Mouse (Mus musculus) erythroblast, embryonic 14.5 days (primary cell): ENCODE results near the gene Osmr. TPM values are rescaled to one million over a fixed set of nuclear protein-coding genes. Genes with fewer than 3 reads are reported as not detected.

Source experiments
- H3K27me3 ChIP-seq: 2 replicates; pipeline ENCODE4 v1.6.1; 2012; ENCODE audit warnings: inconsistent platforms; ENCODE audit not compliant: control insufficient read depth
- H3K36me3 ChIP-seq: 2 replicates; pipeline ENCODE4 v1.6.1; 2012; ENCODE audit warnings: mild to moderate bottlenecking, inconsistent platforms; ENCODE audit not compliant: control insufficient read depth
- H3K4me1 ChIP-seq: 2 replicates; pipeline ENCODE4 v1.6.1; 2012; ENCODE audit warnings: inconsistent platforms; ENCODE audit not compliant: control insufficient read depth
- H3K4me3 ChIP-seq: replicated peaks from 2 replicates; pipeline ENCODE3; 2012; ENCODE audit warnings: moderate library complexity, mild to moderate bottlenecking, inconsistent platforms
- H3K9me3 ChIP-seq: 2 replicates; pipeline ENCODE4 v1.6.1; 2012; ENCODE audit warnings: low read length, inconsistent platforms, mixed read lengths; ENCODE audit not compliant: control insufficient read depth
- GATA1 ChIP-seq: IDR thresholded peaks from 2 replicates; pipeline ENCODE4 v1.6.1; 2012; ENCODE audit warnings: low read length, inconsistent platforms, mixed read lengths
- TAL1 ChIP-seq: IDR thresholded peaks from 3 replicates; pipeline ENCODE4 v1.6.1; 2012; ENCODE audit warnings: low read length, inconsistent platforms, mixed read lengths
- polyA plus RNA-seq: library from polyadenylated mRNA; stranded (reverse); fragments of >175 nt; gene quantifications from 2 replicates; pipeline ENCODE4 v1.2.3, GENCODE M21; 2012

Gene Osmr
- polyA plus RNA-seq, 1 experiment, result not detected

- Histone ChIP-seq H3K27me3 (no peaks in the 10 kb centered on the region), H3K9me3 (no peaks in the 10 kb centered on the region), H3K36me3 (peaks cover 99% of the 10 kb centered on the region), H3K4me3 (no peak overlapping the region), H3K4me1 (no peaks in the 10 kb centered on the region)
- TF ChIP-seq TAL1 (no peak), GATA1 (no peak)
These were observed 81.9 kb downstream of the Osmr start for GRCm38 (mm10) chr15:6792846-6793245.

GRCm38 (mm10) chr15:6791648-6792047, 83.1 kb downstream of the Osmr start:
- Histone ChIP-seq H3K36me3 (peaks cover 99% of the 10 kb centered on the region), H3K4me3 (no peak overlapping the region)

GRCm38 (mm10) chr15:6790011-6790410, 84.8 kb downstream of the Osmr start:
- TF ChIP-seq GATA1, result no peak
- Histone ChIP-seq H3K9me3 (no peaks in the 10 kb centered on the region), H3K27me3 (no peaks in the 10 kb centered on the region), H3K36me3 (peaks cover 99% of the 10 kb centered on the region), H3K4me3 (no peak overlapping the region), H3K4me1 (no peaks in the 10 kb centered on the region)

More at GRCm38 (mm10) chr15:6791648-6792047, 83.1 kb downstream of the Osmr start:
- H3K4me1 ChIP-seq, result no peaks in the 10 kb centered on the region
- no peaks in the 10 kb centered on the region for H3K9me3 ChIP-seq
- no peaks in the 10 kb centered on the region for H3K27me3 ChIP-seq
- TF ChIP-seq TAL1, result no peak
- no peak for TF ChIP-seq GATA1

GRCm38 (mm10) chr15:6787236-6787635, 87.5 kb downstream of the Osmr start:
- Histone ChIP-seq H3K4me3 (no peak overlapping the region), H3K4me1 (no peaks in the 10 kb centered on the region), H3K27me3 (no peaks in the 10 kb centered on the region), H3K9me3 (no peaks in the 10 kb centered on the region), H3K36me3 (peaks cover 97% of the 10 kb centered on the region)
- no peak for TF ChIP-seq GATA1
- TF ChIP-seq TAL1, result no peak

GRCm38 (mm10) chr15:6786212-6786611, 88.6 kb downstream of the Osmr start:
- TF ChIP-seq GATA1, result no peak
- no peak for TF ChIP-seq TAL1
- Histone ChIP-seq H3K9me3 (no peaks in the 10 kb centered on the region), H3K4me1 (no peaks in the 10 kb centered on the region), H3K4me3 (no peak overlapping the region), H3K36me3 (peaks cover 97% of the 10 kb centered on the region), H3K27me3 (no peaks in the 10 kb centered on the region)

GRCm38 (mm10) chr15:6772265-6772664, 102.5 kb downstream of the Osmr start:
- TF ChIP-seq TAL1 (no peak), GATA1 (no peak)
- Histone ChIP-seq H3K4me3 (no peak overlapping the region), H3K9me3 (no peaks in the 10 kb centered on the region), H3K4me1 (no peaks in the 10 kb centered on the region), H3K27me3 (no peaks in the 10 kb centered on the region), H3K36me3 (peaks cover 90% of the 10 kb centered on the region)

Other genes starting within 250 kb of the Osmr start
- gene Rictor, start 166.6 kb downstream of the Osmr start, polyA plus RNA-seq, result 0.05 TPM in 2 replicates
- gene Lifr, start 215.6 kb upstream of the Osmr start, polyA plus RNA-seq, result not detected in 2 replicates